Mouse (Mus musculus) thymus, adult 2 months (tissue): ENCODE measurements around the gene Dbn1. TPM values are rescaled to one million over a fixed set of nuclear protein-coding genes. Genes with fewer than 3 reads are reported as not detected.

Experiments
- DNase-seq: peaks from one replicate; pipeline ENCODE4 v3.0.0; 2021
- H3K27ac ChIP-seq: fragments of 200-500 bp; 2 replicates; pipeline ENCODE4 v1.5.1; 2012; ENCODE audit warnings: low read length, control low read depth; ENCODE audit not compliant: control insufficient read depth, insufficient read depth
- H3K27me3 ChIP-seq: fragments of 200-500 bp; 2 replicates; pipeline ENCODE4 v1.6.1; 2012; ENCODE audit warnings: mild to moderate bottlenecking, low read length, moderate library complexity, mixed read lengths; ENCODE audit not compliant: control insufficient read depth, insufficient read depth
- H3K36me3 ChIP-seq: fragments of 200-500 bp; 2 replicates; pipeline ENCODE4 v1.6.1; 2012; ENCODE audit warnings: mild to moderate bottlenecking, low read length, moderate library complexity; ENCODE audit not compliant: control insufficient read depth, insufficient read depth
- H3K4me1 ChIP-seq: fragments of 200-500 bp; replicated peaks from 2 replicates; pipeline ENCODE4 v1.6.1; 2012; ENCODE audit warnings: low read length; ENCODE audit not compliant: control insufficient read depth, insufficient read depth
- H3K4me3 ChIP-seq: fragments of 200-500 bp; 2 replicates; pipeline ENCODE4 v1.5.1; 2012; ENCODE audit warnings: mild to moderate bottlenecking, low read length, control low read depth, moderate library complexity; ENCODE audit not compliant: control insufficient read depth, insufficient read depth
- CTCF ChIP-seq: fragments of 200-500 bp; IDR thresholded peaks from 2 replicates; pipeline ENCODE4 v1.5.1; 2012; ENCODE audit warnings: mild to moderate bottlenecking, control low read depth, low read length, moderate library complexity, borderline replicate concordance; ENCODE audit not compliant: control insufficient read depth, poor library complexity, insufficient read depth; ENCODE audit errors: extremely low read depth
- POLR2A ChIP-seq: fragments of 200-500 bp; IDR thresholded peaks from 2 replicates; pipeline ENCODE4 v1.6.1; 2012; ENCODE audit warnings: mild to moderate bottlenecking, low read length, control low read depth, moderate library complexity; ENCODE audit not compliant: control insufficient read depth, poor library complexity, insufficient read depth; ENCODE audit errors: extremely low read depth
- WGBS: fragments of 180-500 bp; shearing (Covaris S2); methylation state at CpG from one replicate; pipeline ENCODE4 v1.1.7; 2018; 5-methylcytosine and 5-hydroxymethylcytosine counted together
- polyA plus RNA-seq: library from polyadenylated mRNA; depleted of rRNA; stranded (reverse); fragments of >200 nt; gene quantifications from 2 replicates; pipeline ENCODE4 v1.2.3, GENCODE M21; 2012

Dbn1 gene
- polyA plus RNA-seq, 1 experiment = 9.8 TPM

DNA sequence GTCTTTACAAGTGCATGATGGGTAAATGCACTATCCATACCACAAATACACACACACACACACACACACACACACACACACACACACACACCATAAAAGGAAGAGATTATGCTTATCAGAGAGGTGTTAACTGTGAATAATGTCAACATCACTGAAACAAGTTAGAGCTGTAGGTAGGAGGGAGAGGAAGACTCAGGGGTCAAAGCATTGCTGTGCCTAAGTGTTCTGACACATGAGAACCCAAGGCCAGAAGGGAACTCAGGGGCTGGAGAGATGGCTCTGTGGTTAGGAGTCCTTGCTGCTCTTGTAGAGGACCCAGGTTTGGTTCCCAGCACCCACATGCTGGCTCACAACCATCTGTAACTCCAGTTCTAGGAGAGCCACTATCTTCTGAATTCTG lies 8.0 kb downstream of the Dbn1 start:
- H3K27me3 ChIP-seq = no peaks in the 10 kb centered on the region; the same call in 1 of the 2 replicates
- H3K36me3 ChIP-seq = no peaks in the 10 kb centered on the region
- H3K4me3 ChIP-seq = no peak overlapping the region

DNA sequence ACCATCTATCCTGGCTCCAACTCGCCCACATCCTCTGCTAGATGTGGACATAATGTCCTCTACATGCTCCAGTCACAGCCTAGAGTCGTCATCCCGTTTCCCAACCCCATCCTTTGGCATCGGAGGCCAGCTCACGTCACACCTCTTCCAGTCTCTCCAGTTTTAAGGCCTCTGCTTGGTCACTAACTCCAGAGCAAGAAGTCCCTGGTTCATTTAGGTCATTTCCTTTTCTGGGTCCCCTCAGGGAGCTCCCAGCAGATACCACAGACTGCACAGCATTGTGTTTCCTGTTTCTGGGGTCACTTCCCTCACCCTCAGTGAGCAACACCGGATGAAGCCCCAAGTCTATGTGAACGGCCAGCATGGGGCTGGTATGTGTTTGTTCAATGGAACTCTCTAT lies 8.9 kb downstream of the Dbn1 start:
- Histone ChIP-seq H3K4me3 (no peak overlapping the region), H3K27ac (no peak overlapping the region), H3K27me3 (no peaks in the 10 kb centered on the region; the same call in 1 of the 2 replicates)

More for the DNA sequence above, 8.0 kb downstream of the Dbn1 start:
- TF ChIP-seq POLR2A (no peak), CTCF (no peak)
- no peak for DNase-seq
- no peak overlapping the region for H3K27ac ChIP-seq
- H3K4me1 ChIP-seq = peaks cover 19% of the 10 kb centered on the region

DNA sequence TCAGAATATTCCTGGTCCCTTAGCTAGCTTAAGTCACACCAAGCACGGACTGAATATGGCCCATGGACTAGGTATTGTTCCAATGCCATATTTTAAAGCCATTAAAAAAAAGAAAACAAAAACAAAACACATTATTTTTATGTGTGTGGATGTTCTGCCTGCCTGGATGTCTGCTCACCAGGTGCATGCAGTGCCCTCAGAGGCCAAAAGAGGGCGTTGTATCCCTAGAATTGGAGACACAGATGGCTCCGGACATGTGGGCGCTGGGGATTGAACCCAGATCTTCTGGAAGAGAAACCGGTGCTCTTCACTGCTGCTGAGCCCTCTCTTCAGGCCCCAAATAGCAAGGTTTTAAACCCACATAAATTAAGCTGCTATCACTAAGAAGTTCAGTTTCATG lies 9.9 kb downstream of the Dbn1 start:
- WGBS = 76% methylated on average over 5 of the region's 5 CpGs
- H3K36me3 ChIP-seq = no peaks in the 10 kb centered on the region
- no peak overlapping the region for H3K27ac ChIP-seq
- H3K4me3 ChIP-seq = no peak overlapping the region
- no peak for DNase-seq
- H3K27me3 ChIP-seq = no peaks in the 10 kb centered on the region; the same call in 1 of the 2 replicates
- H3K4me1 ChIP-seq = peaks cover 10% of the 10 kb centered on the region
- no peak for TF ChIP-seq POLR2A
- no peak for TF ChIP-seq CTCF

More for the DNA sequence above, 8.9 kb downstream of the Dbn1 start:
- DNase-seq = no peak
- no peaks in the 10 kb centered on the region for H3K36me3 ChIP-seq
- WGBS = 36% methylated on average over 7 of the region's 7 CpGs
- no peak for TF ChIP-seq CTCF
- TF ChIP-seq POLR2A = no peak
- H3K4me1 ChIP-seq = peaks cover 10% of the 10 kb centered on the region

DNA sequence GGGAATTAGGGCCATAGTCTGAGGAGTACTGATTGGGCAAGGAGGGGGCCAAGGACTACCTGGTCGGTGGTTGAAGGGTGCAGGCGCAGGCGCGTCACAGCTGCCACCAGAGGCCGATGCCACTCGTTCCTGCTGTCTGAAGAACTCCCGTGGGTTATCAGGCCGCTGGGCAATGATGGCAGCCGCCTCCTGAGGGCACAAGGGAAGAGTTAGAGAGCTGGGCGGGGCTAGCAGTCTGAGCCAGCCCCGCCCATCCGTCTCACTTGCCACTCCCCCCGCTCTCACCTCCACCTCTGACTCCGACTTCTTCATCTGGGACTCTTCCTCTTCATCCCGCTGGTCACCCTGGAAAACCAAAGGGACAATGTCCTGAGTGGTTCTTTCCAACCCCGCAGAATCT lies 10.4 kb downstream of the Dbn1 start:
- peaks cover under 1% of the 10 kb centered on the region; the same call in 1 of the 2 replicates for H3K27me3 ChIP-seq
- WGBS = 85% methylated on average over 16 of the region's 16 CpGs

DNA sequence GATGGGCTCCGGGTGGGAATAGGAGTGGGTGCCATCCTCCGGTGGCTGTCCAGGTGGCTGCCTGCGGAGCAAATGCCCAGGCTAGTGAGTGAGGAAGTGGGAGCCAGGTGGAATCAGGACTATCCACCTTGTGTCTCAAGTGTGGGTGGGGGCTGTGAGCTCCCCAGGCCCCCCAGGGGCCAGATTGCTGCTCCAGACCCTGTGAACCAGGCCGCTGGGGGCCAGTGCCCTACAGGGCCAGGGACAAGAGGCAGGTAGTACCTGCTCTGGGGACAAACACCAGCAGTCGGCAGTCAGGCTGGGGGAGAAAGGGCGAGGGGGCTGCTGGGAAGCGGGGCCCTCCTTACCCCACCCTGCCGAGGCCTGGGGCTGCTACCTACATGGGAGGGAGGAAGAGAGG lies 11.7 kb downstream of the Dbn1 start:
- H3K36me3 ChIP-seq = no peaks in the 10 kb centered on the region

More for the DNA sequence above, 10.4 kb downstream of the Dbn1 start:
- Histone ChIP-seq H3K4me1 (peaks cover 12% of the 10 kb centered on the region), H3K27ac (no peak overlapping the region), H3K36me3 (no peaks in the 10 kb centered on the region), H3K4me3 (no peak overlapping the region)
- TF ChIP-seq CTCF (no peak), POLR2A (no peak)
- DNase-seq = no peak

DNA sequence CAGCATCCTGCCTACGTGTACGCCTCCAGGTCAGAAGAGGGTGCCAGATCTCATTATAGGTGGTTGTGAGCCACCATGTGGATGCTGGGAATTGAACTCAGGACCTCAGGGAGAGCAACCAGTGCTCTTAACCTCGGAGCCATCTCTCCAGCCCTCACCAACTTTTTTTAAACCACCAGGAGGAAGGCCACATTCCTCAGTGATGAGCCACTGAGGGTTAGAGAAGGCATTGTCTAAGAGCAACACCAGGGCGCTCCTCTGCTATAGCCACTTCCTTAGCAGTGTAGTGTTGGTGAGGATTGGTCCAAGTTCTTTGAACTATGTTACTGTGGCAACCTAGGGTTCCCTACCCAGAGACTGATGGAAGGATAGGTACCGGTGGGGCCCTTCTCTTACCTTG lies 12.2 kb downstream of the Dbn1 start:
- Histone ChIP-seq H3K4me3 (no peak overlapping the region), H3K27me3 (peaks cover 10% of the 10 kb centered on the region; the same call in 1 of the 2 replicates), H3K27ac (no peak overlapping the region), H3K36me3 (no peaks in the 10 kb centered on the region), H3K4me1 (peaks cover 29% of the 10 kb centered on the region)
- TF ChIP-seq CTCF (no peak), POLR2A (no peak)
- DNase-seq = no peak
- WGBS = 94% methylated on average over 5 of the region's 5 CpGs

More for the DNA sequence above, 11.7 kb downstream of the Dbn1 start:
- Histone ChIP-seq H3K27ac (no peak overlapping the region), H3K4me3 (no peak overlapping the region), H3K27me3 (peaks cover 10% of the 10 kb centered on the region; the same call in 1 of the 2 replicates), H3K4me1 (peaks cover 24% of the 10 kb centered on the region)
- no peak for DNase-seq
- over 99% methylated on average over 8 of the region's 8 CpGs for WGBS
- TF ChIP-seq POLR2A (no peak), CTCF (no peak)

DNA sequence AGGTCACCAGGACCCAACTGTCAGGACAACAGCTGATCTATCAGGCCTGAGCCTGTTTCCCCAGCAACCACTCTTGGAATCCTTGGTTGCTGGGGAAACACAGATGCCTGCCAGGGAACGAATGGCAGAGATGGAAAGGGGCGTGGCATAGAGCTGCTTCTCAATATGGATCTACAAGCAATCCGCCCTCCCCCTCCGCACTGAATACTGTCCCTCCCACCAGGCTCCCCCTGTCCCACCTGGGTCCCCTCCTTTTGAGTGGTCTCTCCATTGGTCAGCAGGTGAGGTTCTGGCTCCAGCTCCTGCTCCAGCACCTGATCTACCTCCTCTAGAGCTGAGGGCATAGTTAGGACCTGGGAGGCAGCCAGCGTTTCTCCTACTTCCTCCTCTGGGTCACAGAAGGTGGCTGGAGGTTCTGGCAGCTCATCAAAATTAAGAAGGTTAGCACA lies 13.3 kb downstream of the Dbn1 start:
- TF ChIP-seq POLR2A = no peak
- TF ChIP-seq CTCF = no peak
- Histone ChIP-seq H3K36me3 (no peaks in the 10 kb centered on the region), H3K27me3 (peaks cover 10% of the 10 kb centered on the region; the same call in 1 of the 2 replicates), H3K27ac (no peak overlapping the region), H3K4me3 (no peak overlapping the region), H3K4me1 (peaks cover 29% of the 10 kb centered on the region)
- DNase-seq = no peak
- 51% methylated on average over 5 of the region's 5 CpGs for WGBS
